11 mouse cellular contexts compared by ENCODE assay signal in the genomic region with DNA sequence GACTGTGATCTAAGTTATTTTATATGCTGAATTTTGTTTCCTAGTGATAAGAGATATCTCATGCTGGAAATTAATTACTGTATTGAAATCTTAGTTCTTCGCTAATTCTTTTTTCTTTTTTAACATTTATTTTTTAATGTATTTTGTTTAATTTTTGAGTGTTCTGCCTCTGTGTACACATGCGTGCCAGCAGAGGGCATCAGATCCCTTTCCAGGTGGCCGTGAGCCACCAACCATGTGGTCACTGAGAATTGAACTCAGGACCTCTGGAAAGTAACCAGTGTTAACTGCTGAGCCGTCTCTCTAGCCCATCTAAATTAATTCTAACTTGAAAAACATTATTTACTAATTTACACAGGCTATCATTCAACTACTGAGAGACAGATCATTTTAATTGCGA.
DNase-seq lines count a peak whose midpoint lies in the region; ATAC-seq and TF ChIP-seq lines count a peak whose summit lies in the region.
"Had no signal": no experiment of that assay in that cellular context is flagged by ENCODE, and none has a peak within 500 bp of the region (broad histone marks: within the 10 kb centered on the region; RNA-seq: fewer than 3 reads in every experiment).

No protein-coding gene starts in this region.

- 85% methylated on average over 5 of the region's 5 CpGs for WGBS in kidney, embryonic 15.5 days
- WGBS in hindbrain, embryonic 14.5 days, result 86% methylated on average over 5 of the region's 5 CpGs

- no peak overlapping the region for H3K27ac ChIP-seq in kidney, embryonic 15.5 days
- H3K27ac ChIP-seq in ES-Bruce4 (ENCODE audit: insufficient read depth, low read length), result no peak overlapping the region
- no peak overlapping the region for H3K27ac ChIP-seq in hindbrain, embryonic 14.5 days
- H3K27ac ChIP-seq: embryonic facial prominence, embryonic 12.5 days; stomach, embryonic 15.5 days had no signal

- H3K27me3 ChIP-seq in kidney, embryonic 15.5 days, result no peaks in the 10 kb centered on the region
- H3K27me3 ChIP-seq in ES-Bruce4 (ENCODE audit: control insufficient read depth, insufficient read depth, low read length, poor library complexity, severe bottlenecking), result no peaks in the 10 kb centered on the region
- no peaks in the 10 kb centered on the region for H3K27me3 ChIP-seq in hindbrain, embryonic 14.5 days (ENCODE audit: control insufficient read depth, insufficient read depth, low read length)
- H3K27me3 ChIP-seq: embryonic facial prominence, embryonic 12.5 days; megakaryocyte, embryonic 14.5 days; stomach, embryonic 15.5 days had no signal

- peak; percentile 28 for DNase-seq in kidney, adult 9 months
- peak; percentile 13 for DNase-seq in c-Kit-positive CD71-positive TER-119-negative erythroid progenitor cells, embryonic 14.5 days (ENCODE audit: low read depth)
- DNase-seq in lung, postnatal 14 days, result peak; percentile 43
- no peak for DNase-seq in urinary bladder, postnatal 25 days (ENCODE audit: low spot score)
- DNase-seq in urinary bladder, postnatal 4 days (ENCODE audit: low spot score in 2 of 2), result no peak
- no peak for DNase-seq in hindbrain, embryonic 14.5 days (ENCODE audit: low spot score)

- TF ChIP-seq EP300 in ES-Bruce4 (IDR thresholded peaks at IDR 0.05; ENCODE audit: insufficient read depth, low read depth, low read length), result no peak

- no peaks in the 10 kb centered on the region for H3K4me1 ChIP-seq in kidney, embryonic 15.5 days
- no peaks in the 10 kb centered on the region for H3K4me1 ChIP-seq in ES-Bruce4 (ENCODE audit: control insufficient read depth, insufficient read depth, low read length)
- no peaks in the 10 kb centered on the region for H3K4me1 ChIP-seq in hindbrain, embryonic 14.5 days (replicated peaks; ENCODE audit: control insufficient read depth, insufficient read depth, low read length)
- H3K4me1 ChIP-seq: embryonic facial prominence, embryonic 12.5 days; stomach, embryonic 15.5 days had no signal

- peak; percentile 67 for TF ChIP-seq CTCF in ES-Bruce4 (IDR thresholded peaks at IDR 0.05; ENCODE audit: low read depth, low read length)

- no peak for TF ChIP-seq POLR2A in ES-Bruce4 (IDR thresholded peaks at IDR 0.05; ENCODE audit: insufficient read depth, low read length)

- no peak overlapping the region for H3K4me3 ChIP-seq in kidney, embryonic 15.5 days (replicated peaks)
- H3K4me3 ChIP-seq in ES-Bruce4 (ENCODE audit: low read depth, low read length), result no peak overlapping the region
- no peak overlapping the region for H3K4me3 ChIP-seq in hindbrain, embryonic 14.5 days (replicated peaks; ENCODE audit: low read length)
- H3K4me3 ChIP-seq: embryonic facial prominence, embryonic 12.5 days; megakaryocyte, embryonic 14.5 days; stomach, embryonic 15.5 days had no signal

- H3K9me3 ChIP-seq in kidney, embryonic 15.5 days (replicated peaks), result no peaks in the 10 kb centered on the region
- H3K9me3 ChIP-seq in ES-Bruce4 (replicated peaks; ENCODE audit: control insufficient read depth, insufficient read depth, low read length, poor library complexity, severe bottlenecking), result no peaks in the 10 kb centered on the region
- H3K9me3 ChIP-seq in hindbrain, embryonic 14.5 days (ENCODE audit: control insufficient read depth, low read length), result no peaks in the 10 kb centered on the region
- H3K9me3 ChIP-seq: embryonic facial prominence, embryonic 12.5 days; megakaryocyte, embryonic 14.5 days; stomach, embryonic 15.5 days had no signal

- no peak overlapping the region for H3K9ac ChIP-seq in kidney, embryonic 15.5 days
- H3K9ac ChIP-seq in ES-Bruce4 (ENCODE audit: low read depth, poor library complexity, severe bottlenecking), result no peak overlapping the region
- no peak overlapping the region for H3K9ac ChIP-seq in hindbrain, embryonic 14.5 days
- H3K9ac ChIP-seq: embryonic facial prominence, embryonic 12.5 days; stomach, embryonic 15.5 days had no signal

- no peak overlapping the region for H3K4me2 ChIP-seq in kidney, embryonic 15.5 days
- H3K4me2 ChIP-seq in hindbrain, embryonic 14.5 days (replicated peaks), result no peak overlapping the region
- H3K4me2 ChIP-seq: embryonic facial prominence, embryonic 12.5 days; stomach, embryonic 15.5 days had no signal

- H3K36me3 ChIP-seq in kidney, embryonic 15.5 days, result peaks cover 65% of the 10 kb centered on the region
- H3K36me3 ChIP-seq in ES-Bruce4 (ENCODE audit: control insufficient read depth, insufficient read depth, low read length, poor library complexity, severe bottlenecking), result peaks cover 26% of the 10 kb centered on the region
- H3K36me3 ChIP-seq in hindbrain, embryonic 14.5 days (replicated peaks; ENCODE audit: control insufficient read depth, insufficient read depth), result peaks cover 38% of the 10 kb centered on the region

- ATAC-seq in kidney, embryonic 15.5 days (replicated peaks; ENCODE audit: low FRiP score), result no peak
- no peak for ATAC-seq in hindbrain, embryonic 14.5 days (ENCODE audit: low FRiP score)

Comparison
In these comparisons a context has a peak if more than half of its experiments do, and no peak if none do; other contexts are left out.
1. DNase-seq: peak in kidney, adult 9 months (single experiment), c-Kit-positive CD71-positive TER-119-negative erythroid progenitor cells, embryonic 14.5 days (single experiment) and lung, postnatal 14 days (single experiment); none in urinary bladder, postnatal 25 days (single experiment), urinary bladder, postnatal 4 days (0 of 2) and hindbrain, embryonic 14.5 days (single experiment).